Mouse (Mus musculus) liver, postnatal 0 days (tissue): ENCODE data around the gene Hbb-bt. TPM values are rescaled to one million over a fixed set of nuclear protein-coding genes. Genes with fewer than 3 reads are reported as not detected.
A peak's percentile ranks its signal among the peaks of the same experiment; 100 is the strongest.
"Not testable (repeated sequence)": the region's sequence is repeated elsewhere in the genome, so short reads cannot be mapped to it uniquely, and the experiment has no call there.

Source experiments
- ATAC-seq: fragments of 200-750 bp; cut with Nextera tagmentation; 2 replicates; pipeline ENCODE4 v1.8.0; 2017; ENCODE audit warnings: mild to moderate bottlenecking, moderate library complexity
- DNase-seq: peaks from one replicate; pipeline ENCODE4 v3.0.0-alpha.2; 2016
- H3K27ac ChIP-seq: fragments of 300-500 bp; sonication (generic); 2 replicates; pipeline ENCODE4 v1.5.1; 2014; ENCODE audit warnings: antibody characterized with exemption, moderate library complexity, mild to moderate bottlenecking, low read depth
- H3K27me3 ChIP-seq: fragments of 300-500 bp; sonication (generic); 2 replicates; pipeline ENCODE4 v1.6.1; 2014; ENCODE audit warnings: low read length, control low read depth, mixed read lengths; ENCODE audit not compliant: insufficient read depth
- H3K36me3 ChIP-seq: fragments of 300-500 bp; sonication (generic); replicated peaks from 2 replicates; pipeline ENCODE4 v1.6.1; 2014; ENCODE audit warnings: mild to moderate bottlenecking, control low read depth, low read length, moderate library complexity, mixed read lengths; ENCODE audit not compliant: insufficient read depth
- H3K4me1 ChIP-seq: fragments of 300-500 bp; sonication (generic); 2 replicates; pipeline ENCODE4 v1.6.1; 2014; ENCODE audit warnings: antibody characterized with exemption, mild to moderate bottlenecking, control low read depth; ENCODE audit not compliant: insufficient read depth
- H3K4me2 ChIP-seq: fragments of 300-500 bp; sonication (generic); 2 replicates; pipeline ENCODE4 v1.6.1; 2014; ENCODE audit warnings: low read depth, mild to moderate bottlenecking, low read length, moderate library complexity, mixed read lengths
- H3K4me3 ChIP-seq: fragments of 300-500 bp; sonication (generic); 2 replicates; pipeline ENCODE4 v1.5.1; 2014; ENCODE audit warnings: low read depth, low read length
- H3K9ac ChIP-seq: fragments of 300-500 bp; sonication (generic); replicated peaks from 2 replicates; pipeline ENCODE4 v1.6.1; 2014; ENCODE audit warnings: mild to moderate bottlenecking, moderate library complexity
- H3K9me3 ChIP-seq: fragments of 300-500 bp; sonication (generic); 2 replicates; pipeline ENCODE4 v1.6.1; 2016; ENCODE audit warnings: mild to moderate bottlenecking, control low read depth, low read length, mixed read lengths
- CTCF ChIP-seq: sonication (generic); IDR thresholded peaks from 2 replicates; pipeline ENCODE4 v1.5.1; 2016; ENCODE audit warnings: antibody characterized with exemption, low read depth
- EP300 ChIP-seq: IDR thresholded peaks from 2 replicates; pipeline ENCODE4 v1.6.1; 2016; ENCODE audit warnings: antibody characterized with exemption, low read depth, mild to moderate bottlenecking
- WGBS: fragments of 180-500 bp; shearing (Covaris S2); extraction: QIAGEN DNeasy Blood & Tissue Kit; methylation state at CpG from one replicate; pipeline ENCODE4 v1.1.7; 2014; ENCODE audit not compliant: insufficient replicate concordance; 5-methylcytosine and 5-hydroxymethylcytosine counted together
- polyA plus RNA-seq: library from polyadenylated mRNA; unstranded; fragments of >200 nt; fragmentation: Nextera tagmentation; extraction: Ambion mirVana; gene quantifications from 2 replicates; pipeline ENCODE4 v1.2.1, GENCODE M21; 2015

Hbb-bt gene
- polyA plus RNA-seq, 1 experiment from 2014 or later = 16,738 TPM

DNA sequence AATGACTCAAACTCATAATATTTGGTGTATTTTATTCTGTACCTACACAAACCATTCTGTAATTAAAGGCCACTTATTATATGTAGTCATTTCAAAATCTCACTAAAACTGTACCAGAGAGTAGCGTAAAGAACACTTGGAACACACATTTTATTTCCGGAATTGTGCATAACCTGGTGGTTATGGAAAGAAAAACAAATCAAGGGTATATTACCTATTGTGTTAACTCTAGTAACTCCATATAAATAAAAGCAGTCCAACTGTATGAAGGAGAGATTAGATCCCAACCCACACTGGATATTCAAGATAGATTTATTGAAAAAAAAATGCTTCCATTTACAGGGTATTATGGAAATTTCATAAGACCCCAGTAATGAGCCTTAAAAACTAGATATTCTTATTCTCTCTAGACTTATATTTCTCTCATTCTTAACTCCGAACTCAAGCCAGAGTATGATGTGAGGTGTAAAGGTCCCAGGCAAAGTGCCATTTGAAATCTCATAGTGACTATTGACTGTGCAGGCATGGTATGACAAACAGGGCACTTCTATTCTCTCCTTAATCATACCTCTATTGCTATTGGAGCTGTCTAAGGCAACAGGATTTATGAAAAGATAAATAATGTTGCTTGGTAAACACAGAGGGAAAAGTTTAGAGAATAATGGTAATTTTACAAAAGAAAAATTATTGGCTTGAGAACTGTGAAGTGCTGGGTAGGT, 11.9 kb upstream of the Hbb-bt start:
- Histone ChIP-seq H3K27ac (peak overlapping the region; percentile 85), H3K4me1 (0 out of 2 replicates have a peak, but pooled peaks cover 2% of the 10 kb centered on the region), H3K36me3 (no peaks in the 10 kb centered on the region), H3K4me3 (peak overlapping the region; percentile 40), H3K9me3 (no peaks in the 10 kb centered on the region), H3K27me3 (no peaks in the 10 kb centered on the region), H3K9ac (no peak overlapping the region), H3K4me2 (no peak overlapping the region; the same call in 1 of the 2 replicates)
- 79% methylated on average over 3 of the region's 3 CpGs for WGBS
- TF ChIP-seq EP300 = peak; percentile 65
- TF ChIP-seq CTCF = no peak
- DNase-seq = no peak
- peak; percentile 59 for ATAC-seq

DNA sequence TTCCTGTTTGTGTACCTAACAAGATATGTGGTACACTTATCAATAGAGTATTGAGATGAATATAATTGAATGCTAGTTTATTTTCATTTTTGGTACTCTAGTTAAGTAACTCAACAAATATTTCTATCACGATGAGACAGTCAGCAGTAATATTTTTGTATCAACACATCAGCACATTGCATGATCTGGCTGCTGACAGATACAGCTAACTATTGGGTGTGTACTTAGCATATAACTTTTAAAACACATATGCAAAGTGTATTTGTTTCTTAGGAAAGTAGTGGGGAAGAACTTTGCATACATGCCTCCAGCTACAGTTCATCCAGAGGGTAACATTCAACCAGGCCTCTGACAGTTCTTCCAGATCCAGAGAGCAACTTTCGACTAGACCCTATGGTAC, 10.8 kb upstream of the Hbb-bt start:
- Histone ChIP-seq H3K4me1 (0 out of 2 replicates have a peak, but pooled peaks cover 2% of the 10 kb centered on the region), H3K27me3 (no peaks in the 10 kb centered on the region), H3K4me3 (no peak overlapping the region; the same call in 1 of the 2 replicates), H3K9me3 (no peaks in the 10 kb centered on the region), H3K27ac (peak overlapping the region; percentile 85), H3K4me2 (peak overlapping the region; percentile 15; the same call in 1 of the 2 replicates), H3K9ac (no peak overlapping the region), H3K36me3 (no peaks in the 10 kb centered on the region)
- no peak for ATAC-seq
- TF ChIP-seq EP300 = peak; percentile 81
- no peak for TF ChIP-seq CTCF
- WGBS = 65% methylated on average over 2 of the region's 2 CpGs
- no peak for DNase-seq

DNA sequence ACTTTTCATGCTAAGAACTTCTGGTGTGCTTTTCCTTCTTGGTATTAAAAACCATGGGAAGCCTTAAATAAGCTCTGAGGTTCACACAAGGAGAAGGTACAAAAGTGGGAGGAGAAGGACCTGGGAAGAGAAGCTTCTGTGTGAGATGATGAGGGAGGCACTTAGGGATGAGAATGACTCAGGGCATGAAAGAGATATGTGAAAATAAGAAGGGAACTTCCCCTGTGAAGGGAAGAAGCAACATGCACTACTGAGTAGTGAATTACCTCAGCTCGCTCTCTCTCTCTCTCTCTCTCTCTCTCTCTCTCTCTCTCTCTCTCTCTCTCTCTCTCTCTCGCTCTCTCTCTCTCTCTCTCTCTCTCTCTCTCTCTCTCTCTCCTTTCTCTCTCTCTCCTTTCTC, 1.3 kb upstream of the Hbb-bt start:
- ATAC-seq = 0 out of 2 replicates have a peak, but pooled peaks have one; percentile 13
- H3K27me3 ChIP-seq, H3K4me1 ChIP-seq, H3K36me3 ChIP-seq, H3K9me3 ChIP-seq, DNase-seq: not testable (repeated sequence)
- Histone ChIP-seq H3K27ac (peak overlapping the region; percentile 78), H3K4me3 (0 out of 2 replicates have a peak overlapping the region, but pooled peaks have one; percentile 17), H3K9ac (peak overlapping the region; percentile 22; the same call in 1 of the 2 replicates), H3K4me2 (peak overlapping the region; percentile 60; the same call in 1 of the 2 replicates)
- 46% methylated on average over 1 of the region's 2 CpGs for whole genome bisulfite sequencing

DNA sequence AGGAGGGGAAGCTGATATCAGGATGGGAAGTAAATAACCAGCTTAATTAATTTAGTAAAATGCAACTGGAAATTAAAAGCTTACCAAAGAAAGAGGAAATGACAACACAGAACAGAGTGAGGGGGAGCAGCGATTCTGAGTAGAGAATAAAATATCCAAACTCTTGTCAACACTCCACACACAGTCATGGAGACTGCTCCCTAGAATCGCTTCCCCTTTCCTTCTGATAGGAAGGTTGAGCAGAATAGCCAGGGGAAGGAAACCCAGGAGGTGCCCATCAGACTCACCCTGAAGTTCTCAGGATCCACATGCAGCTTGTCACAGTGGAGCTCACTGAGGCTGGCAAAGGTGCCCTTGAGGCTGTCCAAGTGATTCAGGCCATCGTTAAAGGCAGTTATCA, 644 bp downstream of the Hbb-bt start:
- peak overlapping the region; percentile 39 for H3K4me3 ChIP-seq
- not testable (repeated sequence) for DNase-seq, H3K36me3 ChIP-seq, H3K27me3 ChIP-seq, H3K4me2 ChIP-seq, H3K4me1 ChIP-seq, H3K9me3 ChIP-seq, H3K9ac ChIP-seq, H3K27ac ChIP-seq
- no CpG with 5 or more reads among the region's 3 CpGs for WGBS
- peak; percentile 6 for ATAC-seq

DNA sequence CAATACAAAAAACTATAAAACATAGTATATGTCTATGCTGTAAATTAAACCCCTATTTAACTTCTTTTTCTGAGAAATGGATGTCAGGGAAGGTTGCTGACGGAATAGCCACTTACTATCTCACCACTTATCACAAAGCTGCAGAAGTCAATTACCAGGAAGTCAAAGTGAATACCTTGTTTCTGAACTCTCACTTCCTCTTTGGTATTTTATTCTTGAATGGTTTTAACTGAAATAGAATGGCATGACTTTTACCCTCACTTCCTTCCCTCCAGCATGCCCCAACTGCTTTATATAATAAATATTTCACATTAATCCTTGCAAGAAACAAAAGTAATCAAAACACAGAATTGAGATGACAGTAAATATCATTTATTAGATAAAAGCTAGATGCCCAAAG, 1.6 kb downstream of the Hbb-bt start:
- DNase-seq (no peak), ATAC-seq (no peak)
- H3K9me3 ChIP-seq = no peaks in the 10 kb centered on the region
- peak overlapping the region; percentile 96 for H3K27ac ChIP-seq
- WGBS = 24% methylated on average over 1 of the region's 1 CpGs
- no peaks in the 10 kb centered on the region for H3K36me3 ChIP-seq
- peak overlapping the region; percentile 55 for H3K4me3 ChIP-seq
- no peaks in the 10 kb centered on the region for H3K27me3 ChIP-seq
- H3K4me2 ChIP-seq = peak overlapping the region; percentile 57
- H3K9ac ChIP-seq = peak overlapping the region; percentile 72
- TF ChIP-seq CTCF = no peak
- peak; percentile 75 for TF ChIP-seq EP300
- H3K4me1 ChIP-seq = peaks cover 3% of the 10 kb centered on the region; the same call in 1 of the 2 replicates

DNA sequence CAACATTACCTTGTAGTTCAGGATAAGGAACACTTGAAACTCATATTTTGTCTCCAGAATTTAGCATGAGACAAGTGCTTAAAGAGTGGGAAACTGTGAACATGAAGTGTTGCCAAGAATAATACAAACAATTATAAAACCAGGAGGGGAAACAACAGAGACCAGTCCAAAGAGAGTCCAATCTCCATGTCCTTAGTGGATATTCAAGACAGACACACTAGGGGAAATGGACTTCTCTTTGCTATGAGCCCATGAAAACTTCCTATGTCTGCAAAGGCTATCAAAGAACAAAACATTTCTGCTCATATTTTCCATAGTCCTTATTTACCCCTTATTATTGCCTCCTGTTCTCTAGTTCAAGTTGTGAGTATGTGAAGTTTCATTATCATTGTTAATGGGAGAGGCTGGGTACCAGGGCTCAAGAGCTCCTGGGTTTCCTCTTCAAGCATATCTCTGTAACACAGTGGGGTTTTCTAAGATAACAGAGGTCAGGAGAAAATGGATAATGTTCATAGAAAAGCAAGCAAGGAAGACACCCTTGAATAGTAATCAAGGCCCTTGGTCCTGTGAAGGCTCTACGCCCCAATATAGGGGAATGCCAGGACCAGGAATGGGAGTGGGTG, 2.5 kb downstream of the Hbb-bt start:
- H3K36me3 ChIP-seq = no peaks in the 10 kb centered on the region
- H3K4me1 ChIP-seq = peaks cover 3% of the 10 kb centered on the region; the same call in 1 of the 2 replicates
- peak overlapping the region; percentile 90 for H3K27ac ChIP-seq
- WGBS = 48% methylated on average over 1 of the region's 1 CpGs
- ATAC-seq (peak; percentile 1; the same call in 1 of the 2 replicates), DNase-seq (no peak)
- no peaks in the 10 kb centered on the region for H3K9me3 ChIP-seq
- TF ChIP-seq EP300 = peak; percentile 92
- TF ChIP-seq CTCF = no peak
- H3K4me3 ChIP-seq = peak overlapping the region; percentile 37
- no peaks in the 10 kb centered on the region for H3K27me3 ChIP-seq
- H3K9ac ChIP-seq = peak overlapping the region; percentile 64
- H3K4me2 ChIP-seq = peak overlapping the region; percentile 47
